Mouse (Mus musculus) kidney, adult 2 months (tissue): ENCODE measurements at regions not wholly inside any gene's neighbourhood (a gene's known extent, or its start where the extent isn't known, plus 50 kb on each side); places are given as distances from the start of the nearest gene placed in this dataset.

Source experiments
- CTCF ChIP-seq: fragments of 200-500 bp; conservative IDR thresholded peaks from 2 replicates; pipeline ENCODE4 v1.5.1; 2011; ENCODE audit warnings: low read depth, mild to moderate bottlenecking, control low read depth, low read length, moderate library complexity, mixed read lengths; ENCODE audit not compliant: insufficient read depth, insufficient read length
- POLR2A ChIP-seq: fragments of 200-500 bp; IDR thresholded peaks from one replicate; pipeline ENCODE4 v1.6.1; 2011; ENCODE audit warnings: low read depth, low read length, control low read depth

DNA sequence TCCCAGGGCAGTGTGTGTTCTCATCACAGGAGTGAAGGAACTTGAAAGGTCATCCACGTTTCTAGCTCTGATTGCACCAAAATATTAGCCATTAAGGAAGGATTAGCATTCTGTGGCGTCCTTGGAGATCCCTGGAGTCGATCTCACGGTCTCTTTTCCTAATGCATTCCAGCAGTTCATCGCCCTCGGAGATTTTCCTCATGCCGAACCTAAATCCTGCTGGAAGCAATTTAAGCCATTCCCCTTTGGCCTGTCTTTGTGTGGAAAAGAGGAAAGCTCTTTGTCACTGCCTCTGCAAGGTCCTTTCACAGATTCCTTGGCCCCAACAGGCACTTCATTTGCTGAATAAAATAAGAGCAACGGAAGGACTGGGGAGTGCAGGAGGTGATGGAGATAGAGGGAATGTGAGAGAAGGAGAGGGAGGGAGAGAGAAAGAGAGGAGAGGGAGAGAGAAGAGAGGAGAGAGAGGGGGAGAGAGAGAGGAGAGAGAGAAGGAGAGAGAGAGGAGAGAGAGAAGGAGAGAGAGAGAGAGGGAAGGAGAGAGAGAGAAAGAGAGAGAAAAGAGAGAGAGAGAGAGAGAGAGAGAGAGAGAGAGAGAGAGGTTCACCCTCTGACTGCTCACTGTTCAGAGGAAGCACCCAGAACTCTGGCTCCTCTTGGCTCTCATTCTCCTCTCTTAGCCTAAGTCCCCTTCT lies 177.2 kb upstream of the Zfp462 start:
- TF ChIP-seq POLR2A (no peak), CTCF (no peak)
